Comparison of ENCODE assay signal across 13 mouse cellular contexts in genomic region chr17:46015967-46016366, GRCm38 (mm10).
"Had no signal": no experiment of that assay in that cellular context is flagged by ENCODE, and none has a peak within 500 bp of the region (broad histone marks: within the 10 kb centered on the region; RNA-seq: fewer than 3 reads in every experiment).

No protein-coding gene starts in this region.

- DNase-seq: kidney, adult 2 months; kidney, postnatal 14 days; left cerebral cortex, postnatal 4 days; liver, embryonic 13.5 days; lung, adult 18-20 months; lung, postnatal 36 days; right cerebral cortex, postnatal 14 days; thymus, postnatal 4 days had no signal

- H3K4me2 ChIP-seq: kidney, embryonic 15.5 days; limb, embryonic 13.5 days; liver, embryonic 13.5 days; midbrain, embryonic 12.5 days had no signal

- H3K4me3 ChIP-seq: kidney, embryonic 15.5 days; limb, embryonic 13.5 days; liver, embryonic 13.5 days; midbrain, embryonic 12.5 days had no signal

- H3K9me3 ChIP-seq: kidney, embryonic 15.5 days; limb, embryonic 13.5 days; liver, embryonic 13.5 days; midbrain, embryonic 12.5 days had no signal

- H3K27ac ChIP-seq: kidney, embryonic 15.5 days; limb, embryonic 13.5 days; liver, embryonic 13.5 days; midbrain, embryonic 12.5 days; stomach, postnatal 0 days had no signal

- ATAC-seq: midbrain, embryonic 16.5 days had no signal

- H3K27me3 ChIP-seq: kidney, embryonic 15.5 days; limb, embryonic 13.5 days; liver, embryonic 13.5 days; midbrain, embryonic 12.5 days had no signal

- H3K9ac ChIP-seq: kidney, embryonic 15.5 days; limb, embryonic 13.5 days; liver, embryonic 13.5 days; midbrain, embryonic 12.5 days had no signal

- H3K4me1 ChIP-seq: limb, embryonic 13.5 days; midbrain, embryonic 12.5 days had no signal
